In genomic region chr10:40328004-40328551, GRCm38 (mm10) we compare ENCODE assay signal across 8 mouse cellular contexts. TPM values are rescaled to one million over a fixed set of nuclear protein-coding genes. Genes with fewer than 3 reads are reported as not detected.
DNase-seq lines count a peak whose midpoint lies in the region; ATAC-seq and TF ChIP-seq lines count a peak whose summit lies in the region.

No protein-coding gene starts in this region.

- peaks cover 9 to 14% of the 10 kb centered on the region in 2 experiments for H3K4me1 ChIP-seq in MEL (ENCODE audit: control insufficient read depth in 1 of 2, insufficient read depth in 2 of 2, low read length in 2 of 2)
- peaks cover 8% of the 10 kb centered on the region for H3K4me1 ChIP-seq in heart, embryonic 12.5 days (replicated peaks)
- H3K4me1 ChIP-seq in lung, postnatal 0 days (ENCODE audit: insufficient read depth, low read depth, low read length): no peaks in the 10 kb centered on the region

- DNase-seq in 3134 (ENCODE audit: extremely low read depth, insufficient read length, low spot score) (peak; percentile 39), MEL (ENCODE audit: low read depth, low spot score) (peak; percentile 90)
- DNase-seq in lung, postnatal 0 days (ENCODE audit: low spot score): peak; percentile 49
- DNase-seq in left cerebral cortex, postnatal 10 days (ENCODE audit: extremely low spot score in 1 of 2, low spot score in 2 of 2): no peak
- DNase-seq in frontal cortex, postnatal 14 days (ENCODE audit: low spot score in 2 of 2): no peak
- no peak for DNase-seq in layer of hippocampus, adult 9-10 months (ENCODE audit: low spot score)
- no peak for DNase-seq in layer of hippocampus, adult 2 months (ENCODE audit: low spot score in 2 of 2)

- H3K36me3 ChIP-seq in MEL (ENCODE audit: control insufficient read depth in 1 of 2, insufficient read depth in 2 of 2, low read length in 2 of 2): peaks cover 0 to 11% of the 10 kb centered on the region in 2 experiments; a peak in 2 of 4 replicates
- no peaks in the 10 kb centered on the region for H3K36me3 ChIP-seq in heart, embryonic 12.5 days
- no peaks in the 10 kb centered on the region for H3K36me3 ChIP-seq in lung, postnatal 0 days (ENCODE audit: insufficient read depth, low read length)

- 28% methylated on average over 9 of the region's 9 CpGs for WGBS in heart, embryonic 12.5 days
- whole genome bisulfite sequencing in lung, postnatal 0 days: 44% methylated on average over 9 of the region's 9 CpGs

- intact Hi-C loops in left cerebral cortex, postnatal 10 days (cut with DNase I): no loop called here

- TF ChIP-seq POLR2A in MEL (IDR thresholded peaks at IDR 0.05; ENCODE audit: control insufficient read depth in 1 of 2, insufficient read depth in 1 of 2, low read depth in 1 of 2, low read length in 2 of 2, poor library complexity in 1 of 2): peak in 1 of 2 experiments; percentile 62; a peak in 1 of 4 replicates

- peak overlapping the region; percentile 40 to 42 for H3K4me3 ChIP-seq in MEL (ENCODE audit: control insufficient read depth in 1 of 2, insufficient read depth in 1 of 2, low read depth in 2 of 2, low read length in 2 of 2)
- no peak overlapping the region for H3K4me3 ChIP-seq in heart, embryonic 12.5 days
- H3K4me3 ChIP-seq in lung, postnatal 0 days (ENCODE audit: low read depth, low read length): no peak overlapping the region
- H3K4me3 ChIP-seq in layer of hippocampus, adult 2 months: no peak overlapping the region

- H3K9ac ChIP-seq in MEL (ENCODE audit: control insufficient read depth, low read depth, low read length, poor library complexity, severe bottlenecking): peak overlapping the region; percentile 40
- H3K9ac ChIP-seq in heart, embryonic 12.5 days: no peak overlapping the region
- no peak overlapping the region for H3K9ac ChIP-seq in lung, postnatal 0 days (replicated peaks; ENCODE audit: low read depth)

- no peak for TF ChIP-seq CTCF in MEL (IDR thresholded peaks at IDR 0.05 in 2 of 3, conservative IDR thresholded peaks at IDR 0.05 in 1 of 3; ENCODE audit: control insufficient read depth in 1 of 3, insufficient read depth in 1 of 3, low read depth in 2 of 3, low read length in 3 of 3, poor library complexity in 1 of 3, severe bottlenecking in 1 of 3)
- TF ChIP-seq CTCF in lung, postnatal 0 days (IDR thresholded peaks at IDR 0.05): no peak
- no peak for TF ChIP-seq CTCF in layer of hippocampus, adult 2 months (conservative IDR thresholded peaks at IDR 0.05)

- no peaks in the 10 kb centered on the region for H3K27me3 ChIP-seq in MEL (ENCODE audit: control insufficient read depth in 1 of 2, insufficient read depth in 2 of 2, low read length in 2 of 2)
- H3K27me3 ChIP-seq in heart, embryonic 12.5 days (replicated peaks): no peaks in the 10 kb centered on the region
- H3K27me3 ChIP-seq in lung, postnatal 0 days (replicated peaks; ENCODE audit: insufficient read depth, low read length): no peaks in the 10 kb centered on the region

- peak; percentile 95 to 96 for TF ChIP-seq EP300 in MEL (IDR thresholded peaks at IDR 0.05; ENCODE audit: low read depth in 1 of 2, low read length in 2 of 2)
- TF ChIP-seq EP300 in lung, postnatal 0 days (IDR thresholded peaks at IDR 0.05): no peak

- peak; percentile 85 for ATAC-seq in heart, embryonic 12.5 days (ENCODE audit: insufficient number of reproducible peaks, low FRiP score)
- peak; percentile 76 for ATAC-seq in lung, postnatal 0 days

- H3K4me2 ChIP-seq in heart, embryonic 12.5 days: peak overlapping the region; percentile 24; the same call in 1 of the 2 replicates
- H3K4me2 ChIP-seq in lung, postnatal 0 days (replicated peaks; ENCODE audit: low read depth, low read length): no peak overlapping the region

- no peak for TF ChIP-seq RAD21 in MEL (IDR thresholded peaks at IDR 0.05; ENCODE audit: low read depth, low read length)

- no peaks in the 10 kb centered on the region for H3K9me3 ChIP-seq in MEL (replicated peaks; ENCODE audit: insufficient read depth, low read length)
- no peaks in the 10 kb centered on the region; the same call in 1 of the 2 replicates for H3K9me3 ChIP-seq in heart, embryonic 12.5 days (replicated peaks)
- H3K9me3 ChIP-seq in lung, postnatal 0 days (ENCODE audit: low read length): no peaks in the 10 kb centered on the region

- H3K79me2 ChIP-seq in MEL (ENCODE audit: control insufficient read depth, insufficient read depth, low read length, poor library complexity): no peaks in the 10 kb centered on the region

- peak overlapping the region; percentile 89 for H3K27ac ChIP-seq in MEL (ENCODE audit: control insufficient read depth, low read depth, low read length)
- H3K27ac ChIP-seq in heart, embryonic 12.5 days (ENCODE audit: poor library complexity, severe bottlenecking): peak overlapping the region; percentile 69
- no peak overlapping the region for H3K27ac ChIP-seq in lung, postnatal 0 days (ENCODE audit: low read length)
- no peak overlapping the region for H3K27ac ChIP-seq in layer of hippocampus, adult 2 months

TF ChIP-seq in MEL, 35 proteins besides CTCF, POLR2A, EP300 and RAD21 (continues in another document):
- TF ChIP-seq GABPA (IDR thresholded peaks at IDR 0.05; ENCODE audit: low read depth, low read length): no peak
- TF ChIP-seq MYC (IDR thresholded peaks at IDR 0.05; ENCODE audit: low read depth, low read length): peak; percentile 53; the same call in 1 of the 2 replicates
- peak; percentile 50; the same call in 1 of the 2 replicates for TF ChIP-seq RCOR1 (IDR thresholded peaks at IDR 0.05; ENCODE audit: low read depth, low read length)
- TF ChIP-seq SMC3 (IDR thresholded peaks at IDR 0.05; ENCODE audit: low read depth, low read length): no peak
- TF ChIP-seq JUND (IDR thresholded peaks at IDR 0.05; ENCODE audit: low read depth, low read length): 0 out of 2 replicates have a peak, but pooled peaks have one; percentile 53
- TF ChIP-seq HCFC1 (IDR thresholded peaks at IDR 0.05; ENCODE audit: low read depth, low read length): peak; percentile 55; the same call in 1 of the 2 replicates
- TF ChIP-seq TAL1 (IDR thresholded peaks at IDR 0.05; ENCODE audit: low read length): peak; percentile 66
- TF ChIP-seq ZMIZ1 (IDR thresholded peaks at IDR 0.05; ENCODE audit: low read depth, low read length): peak; percentile 49; the same call in 1 of the 2 replicates
- TF ChIP-seq POLR2AphosphoS2 (IDR thresholded peaks at IDR 0.05; ENCODE audit: low read length): no peak
- no peak for TF ChIP-seq ZKSCAN1 (IDR thresholded peaks at IDR 0.05; ENCODE audit: low read depth, low read length)
- 0 out of 2 replicates have a peak, but pooled peaks have one; percentile 7 for TF ChIP-seq MEF2A (IDR thresholded peaks at IDR 0.05; ENCODE audit: extremely low read depth, insufficient replicate concordance, low read depth, low read length, poor library complexity, severe bottlenecking)
- TF ChIP-seq NRF1 (IDR thresholded peaks at IDR 0.05; ENCODE audit: insufficient read depth, low read depth, low read length, poor library complexity, severe bottlenecking): no peak
- no peak; the same call in 1 of the 2 replicates for TF ChIP-seq MAX (IDR thresholded peaks at IDR 0.05; ENCODE audit: low read length)
- no peak for TF ChIP-seq ZC3H11A (IDR thresholded peaks at IDR 0.05; ENCODE audit: low read depth, low read length)
- TF ChIP-seq ETS1 (IDR thresholded peaks at IDR 0.05; ENCODE audit: low read depth, low read length): peak; percentile 87
- TF ChIP-seq E2F4 (IDR thresholded peaks at IDR 0.05; ENCODE audit: borderline replicate concordance, low read depth, low read length): 0 out of 2 replicates have a peak, but pooled peaks have one; percentile 44
- peak; percentile 25; the same call in 1 of the 2 replicates for TF ChIP-seq BHLHE40 (IDR thresholded peaks at IDR 0.05; ENCODE audit: borderline replicate concordance, low read depth, low read length)
- no peak; the same call in 1 of the 2 replicates for TF ChIP-seq CHD2 (IDR thresholded peaks at IDR 0.05; ENCODE audit: low read length)
- no peak for TF ChIP-seq CHD1 (IDR thresholded peaks at IDR 0.05; ENCODE audit: low read depth, low read length)
- peak; percentile 94 for TF ChIP-seq GATA1 (IDR thresholded peaks at IDR 0.05; ENCODE audit: low read depth, low read length)
- TF ChIP-seq UBTF (IDR thresholded peaks at IDR 0.05; ENCODE audit: borderline replicate concordance, insufficient read depth, low read depth, low read length): no peak
- no peak for TF ChIP-seq ZNF384 (IDR thresholded peaks at IDR 0.05; ENCODE audit: low read depth, low read length)
- peak; percentile 39 for TF ChIP-seq MXI1 (IDR thresholded peaks at IDR 0.05; ENCODE audit: low read depth, low read length)
- TF ChIP-seq TBP (IDR thresholded peaks at IDR 0.05; ENCODE audit: low read depth, low read length): peak; percentile 81
- TF ChIP-seq USF1 (IDR thresholded peaks at IDR 0.05; ENCODE audit: low read depth, low read length): 0 out of 2 replicates have a peak, but pooled peaks have one; percentile 18
- no peak for TF ChIP-seq MAZ (IDR thresholded peaks at IDR 0.05; ENCODE audit: low read depth, low read length)
- TF ChIP-seq NELFE (IDR thresholded peaks at IDR 0.05; ENCODE audit: low read depth, low read length): peak; percentile 60; the same call in 1 of the 2 replicates
- peak; percentile 89 for TF ChIP-seq TCF12 (IDR thresholded peaks at IDR 0.05; ENCODE audit: low read depth, low read length)
- TF ChIP-seq MYB (IDR thresholded peaks at IDR 0.05; ENCODE audit: low read depth, low read length): peak; percentile 92
- no peak for TF ChIP-seq ELF1 (IDR thresholded peaks at IDR 0.05; ENCODE audit: low read depth, low read length)

RNA-seq across cellular contexts. Expression of gene Cdk19, which starts 11.3 kb away (rescaled TPM):
- 2.8 and 4.8 TPM in 2 replicates for total RNA-seq in MEL (2012; rRNA removed)
- 1 to 10 TPM in 1 of 2 experiments, not detected in 1; 8.2 TPM for polyA plus RNA-seq in MEL (2012; ENCODE audit: insufficient read depth in 1 of 2, insufficient read length in 2 of 2, low read depth in 1 of 2, low replicate concordance in 2 of 2, missing spikeins in 1 of 2)
- polyA plus RNA-seq in heart, embryonic 12.5 days (2016; fragmentation: Nextera tagmentation; extraction: Ambion mirVana): 9.5 and 11.2 TPM in 2 replicates
- polyA plus RNA-seq in lung, postnatal 0 days (2015; fragmentation: Nextera tagmentation; extraction: Ambion mirVana): 6.7 and 8.4 TPM in 2 replicates
- total RNA-seq in left cerebral cortex, postnatal 10 days (2021): 10 to 100 TPM; 44.0 to 46.7 TPM
- total RNA-seq in layer of hippocampus, adult 2 months (2021): 10 to 100 TPM; 34.4 to 34.6 TPM

RNA-seq across cellular contexts. Expression of gene Amd1, which starts 26.1 kb away (rescaled TPM):
- total RNA-seq in MEL (2012; rRNA removed): 84.7 and 102 TPM in 2 replicates
- 10 to 100 TPM in 1 of 2 experiments, not detected in 1; 81.2 TPM for polyA plus RNA-seq in MEL (2012; ENCODE audit: insufficient read depth in 1 of 2, insufficient read length in 2 of 2, low read depth in 1 of 2, low replicate concordance in 2 of 2, missing spikeins in 1 of 2)
- 47.1 and 51.9 TPM in 2 replicates for polyA plus RNA-seq in heart, embryonic 12.5 days (2016; fragmentation: Nextera tagmentation; extraction: Ambion mirVana)
- polyA plus RNA-seq in lung, postnatal 0 days (2015; fragmentation: Nextera tagmentation; extraction: Ambion mirVana): 25.5 and 27.3 TPM in 2 replicates
- 10 to 100 TPM; 47.5 to 50.0 TPM for total RNA-seq in left cerebral cortex, postnatal 10 days (2021)
- 10 to 100 TPM; 81.6 to 83.1 TPM for total RNA-seq in layer of hippocampus, adult 2 months (2021)

Comparison
In these comparisons a context has a peak if more than half of its experiments do, and no peak if none do; other contexts are left out.
1. DNase-seq: peak in 3134 (single experiment), MEL (single experiment) and lung, postnatal 0 days (single experiment); none in left cerebral cortex, postnatal 10 days (0 of 2), frontal cortex, postnatal 14 days (0 of 2), layer of hippocampus, adult 9-10 months (single experiment) and layer of hippocampus, adult 2 months (0 of 2).
2. H3K27ac ChIP-seq: peak in MEL (single experiment) and heart, embryonic 12.5 days (single experiment); none in lung, postnatal 0 days (single experiment) and layer of hippocampus, adult 2 months (single experiment).
3. H3K4me3 ChIP-seq: peak in MEL (2 of 2); none in heart, embryonic 12.5 days (single experiment), lung, postnatal 0 days (single experiment) and layer of hippocampus, adult 2 months (single experiment).